Mouse (Mus musculus) hindlimb bud, embryonic 11.5 days (tissue): Measurements from ENCODE around the gene Troap.
A peak's percentile ranks its signal among the peaks of the same experiment; 100 is the strongest.

Experiments used
- DNase-seq: peaks from one replicate; pipeline ENCODE4 v3.0.0-alpha.2; 2012; ENCODE audit warnings: low read depth, low spot score; ENCODE audit errors: extremely low spot score

Troap gene

GRCm38 (mm10) chr15:99074019-99074599 lies at the start of gene Troap:
Gene Troap, plus strand, starts transcription at chr15:99074575.
- no peak for DNase-seq

- DNase-seq = peak; percentile 81
Measured at GRCm38 (mm10) chr15:99024668-99025314, 49.6 kb upstream of the Troap start.

- DNase-seq = no peak
Measured at GRCm38 (mm10) chr15:99025414-99025813, 49.0 kb upstream of the Troap start.

DNA sequence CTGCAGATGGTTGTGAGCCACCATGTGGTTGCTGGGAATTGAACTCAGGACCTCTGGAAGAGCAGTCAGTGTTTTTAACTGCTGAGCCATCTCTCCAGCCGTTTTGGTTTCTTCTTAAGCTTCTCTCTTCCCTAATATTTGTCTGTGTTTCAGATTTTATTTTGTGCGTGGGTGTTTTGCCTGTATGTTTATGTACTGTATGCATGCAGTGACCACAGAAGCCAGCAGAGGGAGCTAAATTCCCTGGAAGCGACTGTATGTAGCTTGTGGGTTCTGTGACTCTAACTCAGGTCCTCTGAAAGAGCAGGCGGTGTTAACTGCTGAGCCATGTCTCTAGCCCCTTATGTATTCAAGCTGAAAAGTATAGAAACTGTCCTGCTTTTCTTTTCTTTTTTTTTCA lies 48.1 kb upstream of the Troap start:
- no peak for DNase-seq

DNA sequence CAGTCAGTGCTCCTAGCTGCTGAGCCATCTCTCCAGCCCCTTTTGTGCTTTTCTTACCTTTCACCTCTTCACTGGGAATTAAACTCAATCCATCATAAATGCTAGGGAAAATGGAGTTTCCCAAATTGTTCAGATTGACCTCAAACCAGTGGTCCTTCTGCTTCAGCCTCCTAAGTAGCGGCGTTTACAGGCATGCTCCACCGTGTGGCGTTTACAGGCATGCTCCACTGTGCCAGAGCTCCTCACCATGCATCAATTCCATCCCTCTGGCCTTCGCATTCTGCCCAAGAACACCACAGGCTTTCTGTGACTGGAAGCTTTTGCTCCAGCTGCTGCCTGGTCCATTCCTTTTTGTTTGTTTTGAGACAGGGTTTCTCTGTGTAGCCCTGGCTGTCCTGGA lies 47.3 kb upstream of the Troap start:
- DNase-seq = no peak

- no peak for DNase-seq
Measured at GRCm38 (mm10) chr15:99028874-99029458, 45.4 kb upstream of the Troap start.

DNA sequence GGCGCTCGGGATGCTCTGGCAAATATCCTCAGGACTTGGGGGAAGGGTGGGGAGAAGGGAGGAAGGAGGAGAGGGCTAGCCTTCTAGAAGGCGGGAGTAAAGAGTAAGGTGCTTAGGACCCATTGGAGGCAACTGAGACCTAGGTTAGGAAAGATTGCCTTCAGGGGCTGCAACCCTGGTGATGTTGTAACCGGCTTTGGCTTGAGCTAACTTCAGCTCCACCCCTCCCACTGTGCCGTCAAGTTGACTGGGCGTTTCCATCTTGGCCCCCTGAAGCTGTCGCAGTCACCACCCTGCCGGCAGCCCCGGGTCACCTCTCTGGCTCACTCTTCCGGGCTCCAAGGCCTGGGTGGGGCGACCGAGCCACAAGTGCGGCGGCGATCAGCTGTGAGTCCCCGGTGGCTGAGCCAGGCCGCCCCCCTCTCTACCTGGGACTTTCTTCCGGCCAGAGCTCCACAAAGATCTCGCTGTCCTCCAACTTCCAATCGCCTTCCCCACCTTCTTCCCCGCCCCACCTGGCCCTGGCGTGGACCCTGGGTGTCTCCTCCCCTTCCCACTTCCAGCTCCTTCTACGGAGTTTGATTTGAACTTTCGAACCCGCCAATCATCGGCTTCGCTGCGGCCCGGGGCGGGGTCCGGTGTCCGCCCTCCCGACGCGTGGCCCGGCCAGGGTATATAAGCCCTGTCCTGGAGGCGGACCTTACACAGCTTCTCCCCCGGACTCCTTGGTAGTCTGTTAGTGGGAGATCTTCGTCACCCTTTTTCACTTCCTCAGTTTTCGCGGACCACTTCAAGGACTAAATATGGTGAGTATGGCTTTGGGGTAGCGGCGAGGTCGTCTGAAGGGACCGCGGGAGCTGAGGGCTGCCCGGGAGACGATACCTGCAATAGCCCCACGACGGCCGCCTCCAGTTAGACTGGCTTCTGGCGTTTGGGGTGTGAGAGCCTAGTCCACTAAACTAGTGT lies 44.5 kb upstream of the Troap start, which contains the start of gene Tuba1c:
Gene Tuba1c (plus strand): TSS at position 273 of the 966 bp plus-strand sequence.
- DNase-seq = peak; percentile 70

DNA sequence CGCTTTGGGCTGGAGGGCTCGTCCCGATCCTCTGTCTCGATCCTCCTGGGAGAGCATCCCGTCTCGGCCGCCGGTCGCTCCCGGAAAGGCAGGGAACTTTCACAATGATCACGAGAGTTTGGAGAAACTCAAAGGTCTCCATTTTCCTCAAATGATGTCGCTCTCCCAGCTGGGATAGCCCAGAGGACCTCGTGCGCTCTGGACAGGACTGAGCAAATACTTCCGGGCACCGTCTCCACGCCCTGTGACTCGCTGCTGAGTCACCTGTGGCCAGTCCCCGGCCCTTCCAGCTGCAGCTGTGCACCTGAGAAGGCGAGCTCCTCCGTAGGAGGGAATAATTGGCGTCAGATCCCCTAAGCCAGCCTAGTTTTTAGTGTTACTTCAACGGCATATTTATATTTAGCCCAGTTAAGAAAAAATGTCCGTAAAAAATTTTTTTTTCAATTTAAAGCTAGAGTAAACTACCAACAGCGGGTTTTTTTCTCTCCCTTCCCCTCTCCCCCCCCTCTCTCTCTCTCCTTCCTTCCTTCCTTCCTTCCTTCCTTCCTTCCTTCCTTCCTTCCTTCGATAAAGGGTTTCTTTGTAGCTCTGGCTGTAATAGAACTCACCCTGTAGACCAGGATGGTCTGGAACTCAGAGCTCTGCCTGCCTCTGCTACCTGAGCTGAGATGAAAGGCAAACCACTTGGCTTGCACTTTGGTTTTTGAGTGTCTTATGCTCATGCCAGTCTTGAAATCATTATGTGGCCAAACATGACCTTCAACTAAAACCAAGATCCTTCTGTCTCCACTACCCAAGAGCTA lies 43.6 kb upstream of the Troap start:
- DNase-seq = no peak

- no peak for DNase-seq
Measured at GRCm38 (mm10) chr15:99031388-99031675, 43.0 kb upstream of the Troap start.

GRCm38 (mm10) chr15:99032041-99032725 lies 42.2 kb upstream of the Troap start:
- DNase-seq = no peak

DNA sequence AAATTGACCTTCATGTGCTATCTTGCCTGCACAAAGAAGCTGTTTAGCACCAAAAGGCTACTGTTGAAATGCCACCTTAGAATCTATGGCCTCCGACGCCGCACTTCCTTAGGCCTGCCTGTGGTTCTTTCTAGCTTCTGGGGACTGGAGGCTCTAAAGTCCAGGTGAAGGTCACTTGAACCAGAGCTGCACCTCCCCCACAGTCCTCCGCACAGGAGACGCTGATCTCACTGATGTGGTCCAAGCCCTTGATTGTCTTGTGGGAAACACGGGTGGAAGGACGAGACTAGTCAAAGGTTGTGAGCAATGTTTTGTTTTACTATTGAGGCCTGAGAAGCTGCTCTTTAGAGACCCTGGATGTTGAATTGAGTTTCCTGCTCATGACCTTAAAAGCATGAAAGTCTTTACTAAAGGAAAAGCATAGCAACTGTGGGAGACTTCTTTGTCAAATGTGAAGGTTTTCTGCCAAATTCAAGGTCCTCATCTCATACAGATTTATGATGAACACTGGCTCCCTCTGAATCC lies 41.6 kb upstream of the Troap start:
- no peak for DNase-seq

DNA sequence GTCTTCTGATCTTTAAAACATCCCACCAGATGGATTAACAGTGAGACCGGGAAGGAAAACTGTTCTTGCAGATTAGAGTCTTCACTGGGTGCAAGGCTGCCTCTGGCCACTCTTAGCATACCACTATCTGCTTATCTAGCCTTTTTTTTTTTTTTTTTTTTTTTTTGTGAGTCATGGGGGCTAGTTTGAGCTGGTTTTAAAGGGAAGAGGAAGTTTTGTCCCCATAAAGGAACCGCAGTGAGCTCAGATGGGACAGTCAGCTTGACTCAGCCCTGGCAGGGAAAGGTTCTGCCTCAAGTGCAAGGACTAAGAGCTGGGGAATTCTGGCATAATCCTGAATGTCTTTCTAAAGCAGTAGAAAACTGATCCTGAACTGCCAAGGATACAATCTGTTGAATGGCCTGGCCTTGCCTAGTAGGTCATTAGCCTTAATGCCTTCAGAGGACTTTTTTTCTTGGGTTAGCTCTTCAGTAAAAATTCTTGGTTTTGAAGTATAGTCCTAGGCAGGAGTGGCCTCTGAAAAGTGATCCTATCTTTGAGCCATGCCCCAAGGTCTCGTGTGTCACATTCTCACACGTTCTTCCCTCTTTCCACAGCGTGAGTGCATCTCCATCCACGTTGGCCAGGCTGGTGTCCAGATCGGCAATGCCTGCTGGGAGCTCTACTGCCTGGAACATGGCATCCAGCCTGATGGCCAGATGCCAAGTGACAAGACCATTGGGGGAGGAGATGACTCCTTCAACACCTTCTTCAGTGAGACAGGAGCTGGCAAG lies 40.7 kb upstream of the Troap start:
- DNase-seq = no peak

DNA sequence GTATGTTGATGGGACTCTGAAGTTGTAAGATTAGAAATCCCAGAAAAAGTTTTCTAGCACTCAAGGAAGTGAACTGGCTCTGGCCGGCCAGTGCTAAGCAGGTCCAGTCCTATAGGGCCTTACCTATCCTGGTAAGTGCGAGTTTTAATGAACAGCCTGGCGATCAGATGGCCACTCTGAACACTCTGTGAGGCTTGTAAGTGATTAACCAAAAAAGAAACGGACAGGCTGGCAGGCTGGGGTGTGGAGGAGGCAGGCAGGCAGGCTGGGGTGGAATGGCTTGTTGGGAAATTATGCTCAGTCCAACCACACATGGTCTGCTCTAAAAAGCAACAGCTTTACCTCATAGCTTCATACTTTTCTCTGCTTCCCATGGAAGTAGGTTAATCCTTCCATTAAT lies 38.9 kb upstream of the Troap start:
- DNase-seq = no peak

GRCm38 (mm10) chr15:99036249-99036905 lies 38.0 kb upstream of the Troap start:
- DNase-seq = no peak

GRCm38 (mm10) chr15:99038025-99038424 lies 36.4 kb upstream of the Troap start:
- DNase-seq = no peak

DNA sequence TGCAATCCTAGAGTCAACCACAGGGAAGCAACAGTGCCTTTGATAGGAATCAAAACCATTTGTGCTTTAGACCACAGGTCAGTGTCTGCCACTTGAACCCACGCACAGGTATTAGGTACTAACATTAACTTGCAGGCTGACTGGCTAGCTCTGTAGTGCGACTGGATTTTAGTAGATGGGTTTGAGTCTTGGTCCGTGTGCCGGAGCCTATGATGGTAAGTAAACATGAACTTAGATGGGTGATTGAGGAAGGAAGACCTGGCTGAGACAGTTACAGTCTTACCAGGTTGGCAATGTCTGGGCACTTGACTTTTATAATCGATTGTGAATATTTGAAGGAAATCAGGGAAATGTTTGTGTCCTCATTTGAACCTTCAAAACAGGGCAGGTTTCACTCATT lies 35.6 kb upstream of the Troap start:
- DNase-seq = no peak

GRCm38 (mm10) chr15:99039306-99039705 lies 35.1 kb upstream of the Troap start:
- DNase-seq = no peak

GRCm38 (mm10) chr15:99039996-99040919 lies 34.1 kb upstream of the Troap start:
- no peak for DNase-seq
